Comparison of ENCODE assay signal across 8 mouse cellular contexts in genomic region chr2:5403850-5404249, GRCm38 (mm10).
DNase-seq lines count a peak whose midpoint lies in the region; ATAC-seq and TF ChIP-seq lines count a peak whose summit lies in the region.
"Had no signal": no experiment of that assay in that cellular context is flagged by ENCODE, and none has a peak within 500 bp of the region (broad histone marks: within the 10 kb centered on the region; RNA-seq: fewer than 3 reads in every experiment).

No protein-coding gene starts in this region.

- intact Hi-C loops in left cerebral cortex, adult 2 months (cut with DNase I) = loop anchor here (2.0 kb wide), 1 partner anchor 367 kb away; no protein-coding TSS in a partner anchor

- no peaks in the 10 kb centered on the region for H3K9me3 ChIP-seq in G1E (replicated peaks)
- no peaks in the 10 kb centered on the region for H3K9me3 ChIP-seq in limb, embryonic 10.5 days (replicated peaks)
- H3K9me3 ChIP-seq: heart, embryonic 15.5 days had no signal

- no peaks in the 10 kb centered on the region for H3K27me3 ChIP-seq in G1E (ENCODE audit: insufficient read depth, low read length)
- H3K27me3 ChIP-seq in limb, embryonic 10.5 days (ENCODE audit: low read depth, poor library complexity, severe bottlenecking) = no peaks in the 10 kb centered on the region
- H3K27me3 ChIP-seq: heart, embryonic 15.5 days had no signal

- no peak overlapping the region for H3K27ac ChIP-seq in left cerebral cortex, adult 2 months
- H3K27ac ChIP-seq in limb, embryonic 10.5 days = no peak overlapping the region
- H3K27ac ChIP-seq: heart, embryonic 15.5 days had no signal

- H3K36me3 ChIP-seq in G1E (replicated peaks) = no peaks in the 10 kb centered on the region
- no peaks in the 10 kb centered on the region for H3K36me3 ChIP-seq in limb, embryonic 10.5 days
- H3K36me3 ChIP-seq: heart, embryonic 15.5 days had no signal

- DNase-seq in left cerebral cortex, adult 2 months (ENCODE audit: extremely low spot score in 1 of 2, low spot score in 2 of 2) = no peak
- no peak for DNase-seq in left cerebral cortex, adult 9 months (ENCODE audit: low spot score in 2 of 2)
- peak; percentile 5 for DNase-seq in G1E (ENCODE audit: low spot score)
- peak; percentile 69 for DNase-seq in naive thymus-derived CD4-positive, alpha-beta T cell, adult 2 months (ENCODE audit: low read depth)
- no peak for DNase-seq in limb, embryonic 10.5 days (ENCODE audit: low spot score)
- DNase-seq in gastrocnemius, adult 8-10 months (ENCODE audit: low spot score in 2 of 2) = no peak

- 61% methylated on average over 3 of the region's 3 CpGs for WGBS in limb, embryonic 10.5 days

- H3K4me1 ChIP-seq in G1E (ENCODE audit: insufficient read depth, low read depth, low read length) = no peaks in the 10 kb centered on the region
- H3K4me1 ChIP-seq in limb, embryonic 10.5 days = peaks cover 6% of the 10 kb centered on the region; the same call in 1 of the 2 replicates
- H3K4me1 ChIP-seq: heart, embryonic 15.5 days had no signal

- TF ChIP-seq CTCF in left cerebral cortex, adult 2 months (IDR thresholded peaks at IDR 0.05) = peak; percentile 61
- peak; percentile 48; the same call in 1 of the 2 replicates for TF ChIP-seq CTCF in G1E (IDR thresholded peaks at IDR 0.05; ENCODE audit: low read depth, low read length)

- no peak overlapping the region for H3K4me3 ChIP-seq in left cerebral cortex, adult 2 months
- no peak overlapping the region for H3K4me3 ChIP-seq in G1E (ENCODE audit: low read depth, low read length)
- H3K4me3 ChIP-seq in limb, embryonic 10.5 days = no peak overlapping the region
- H3K4me3 ChIP-seq: heart, embryonic 15.5 days had no signal

- ATAC-seq in G1E (ENCODE audit: extremely low read depth, insufficient number of reproducible peaks, low FRiP score, poor library complexity, severe bottlenecking) = no peak
- peak; percentile 73 for ATAC-seq in common myeloid progenitor, adult 5-6 weeks (replicated peaks; ENCODE audit: low read depth, poor library complexity, severe bottlenecking)

Comparison
In these comparisons a context has a peak if more than half of its experiments do, and no peak if none do; other contexts are left out.
1. DNase-seq: peak in G1E (single experiment) and naive thymus-derived CD4-positive, alpha-beta T cell, adult 2 months (single experiment); none in left cerebral cortex, adult 2 months (0 of 2), left cerebral cortex, adult 9 months (0 of 2), limb, embryonic 10.5 days (single experiment) and gastrocnemius, adult 8-10 months (0 of 2).